Comparison of ENCODE assay signal across 21 mouse cellular contexts in the genomic region with DNA sequence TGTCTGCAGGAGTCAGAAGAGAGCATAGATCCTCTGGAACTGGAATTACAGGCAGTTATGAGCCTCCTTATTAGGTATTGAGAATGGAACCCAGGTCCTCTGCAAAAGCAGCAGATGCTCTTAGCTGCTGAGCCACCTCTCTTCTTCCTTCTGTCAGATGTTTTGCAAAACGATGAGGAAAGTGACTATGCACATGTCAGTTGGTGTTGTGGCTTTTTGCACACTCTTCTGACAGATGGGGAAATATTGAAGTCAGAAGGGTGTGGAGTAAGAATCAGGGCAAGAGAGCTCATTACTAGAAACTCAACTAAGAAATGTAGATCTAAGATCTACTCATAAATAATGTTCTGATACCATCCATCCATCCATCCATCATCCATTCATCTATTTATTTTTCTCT.
DNase-seq lines count a peak whose midpoint lies in the region; ATAC-seq and TF ChIP-seq lines count a peak whose summit lies in the region.
"Had no signal": no experiment of that assay in that cellular context is flagged by ENCODE, and none has a peak within 500 bp of the region (broad histone marks: within the 10 kb centered on the region; RNA-seq: fewer than 3 reads in every experiment).

No protein-coding gene starts in this region.

- peaks cover 1% of the 10 kb centered on the region for H3K4me1 ChIP-seq in bone marrow, adult 2 months (ENCODE audit: control insufficient read depth, insufficient read depth, low read length)
- H3K4me1 ChIP-seq: embryonic facial prominence, embryonic 13.5 days; embryonic facial prominence, embryonic 15.5 days; forebrain, embryonic 13.5 days; forebrain, embryonic 15.5 days had no signal

- intact Hi-C loops in gastrocnemius, postnatal 36 days (cut with DNase I), result no loop called here

- peak overlapping the region; percentile 89; the same call in 1 of the 2 replicates for H3K27ac ChIP-seq in bone marrow, adult 2 months (ENCODE audit: control insufficient read depth, insufficient read depth, low read depth, low read length, poor library complexity)
- H3K27ac ChIP-seq: embryonic facial prominence, embryonic 13.5 days; embryonic facial prominence, embryonic 15.5 days; forebrain, embryonic 13.5 days; forebrain, embryonic 15.5 days had no signal

- peak; percentile 36 for DNase-seq in 416B (ENCODE audit: low read depth)
- DNase-seq in urinary bladder, adult 2 months (ENCODE audit: low spot score), result no peak
- no peak for DNase-seq in cerebellum, postnatal 25 days
- no peak for DNase-seq in gastrocnemius, postnatal 36 days
- DNase-seq: adrenal gland, adult 2 months; adrenal gland, postnatal 10 days; adrenal gland, postnatal 25 days; cerebellum, adult 11-12 months; cerebellum, adult 2 months; cerebellum, adult 9-10 months; cerebellum, postnatal 36 days; embryo, embryonic 11 days; forebrain, postnatal 0 days had no signal

- H3K4me3 ChIP-seq in bone marrow, adult 2 months (replicated peaks; ENCODE audit: control insufficient read depth, low read depth, low read length), result no peak overlapping the region
- H3K4me3 ChIP-seq: embryonic facial prominence, embryonic 13.5 days; embryonic facial prominence, embryonic 15.5 days; erythroblast, embryonic 14.5 days; forebrain, embryonic 13.5 days; forebrain, embryonic 15.5 days had no signal

- no peak for TF ChIP-seq POLR2A in bone marrow, adult 2 months (IDR thresholded peaks at IDR 0.05; ENCODE audit: borderline replicate concordance, control insufficient read depth, low read depth, low read length)

- TF ChIP-seq CTCF in bone marrow, adult 2 months (IDR thresholded peaks at IDR 0.05; ENCODE audit: control insufficient read depth, insufficient read depth, low read length), result no peak

- ATAC-seq in hematopoietic stem cell, adult 5-6 weeks (replicated peaks in 1 of 2; ENCODE audit: insufficient read depth in 1 of 2, low FRiP score in 2 of 2, low TSS enrichment in 1 of 2, low read depth in 1 of 2, poor library complexity in 2 of 2, severe bottlenecking in 2 of 2), result peak; percentile 27 to 60; a peak in 2 of 4 replicates
- ATAC-seq in megakaryocyte progenitor cell, adult 5-6 weeks (replicated peaks; ENCODE audit: poor library complexity), result peak; percentile 79
- ATAC-seq: forebrain, embryonic 13.5 days; forebrain, embryonic 15.5 days; forebrain, postnatal 0 days had no signal

- WGBS in bone marrow, adult 2 months, result 9% methylated on average over 1 of the region's 1 CpGs
